Mouse (Mus musculus): ENCODE measurements around the gene Ighmbp2.

Ighmbp2 gene

GRCm38 (mm10) chr19:3282572-3283467 lies at the start of gene Ighmbp2, which contains the start of gene Mrpl21:
TSS of gene Ighmbp2 (minus strand) at chr19:3283017.
TSS of gene Mrpl21 (plus strand) at chr19:3282901.
- peak; percentile 89 for DNase-seq

GRCm38 (mm10) chr19:3326479-3327047 lies 43.7 kb upstream of the Ighmbp2 start:
- DNase-seq = no peak

GRCm38 (mm10) chr19:3325771-3326478 lies 43.1 kb upstream of the Ighmbp2 start:
- no peak for DNase-seq

- DNase-seq = peak; percentile 76
Measured at GRCm38 (mm10) chr19:3324931-3325711, 42.3 kb upstream of the Ighmbp2 start.

GRCm38 (mm10) chr19:3324271-3324811 lies 41.5 kb upstream of the Ighmbp2 start:
- no peak for DNase-seq

- DNase-seq = peak; percentile 32
Measured at GRCm38 (mm10) chr19:3323753-3324270, 41.0 kb upstream of the Ighmbp2 start.

GRCm38 (mm10) chr19:3323201-3323621 lies 40.4 kb upstream of the Ighmbp2 start:
- peak; percentile 67 for DNase-seq

- peak; percentile 35 for DNase-seq
Measured at GRCm38 (mm10) chr19:3322261-3322969, 39.6 kb upstream of the Ighmbp2 start, which contains the start of gene Cpt1a. TSS of gene Cpt1a (plus strand) at chr19:3322334.

GRCm38 (mm10) chr19:3321617-3322016 lies 38.8 kb upstream of the Ighmbp2 start:
- peak; percentile 27 for DNase-seq

GRCm38 (mm10) chr19:3320801-3321200 lies 38.0 kb upstream of the Ighmbp2 start:
- no peak for DNase-seq

- DNase-seq = no peak
Measured at GRCm38 (mm10) chr19:3320086-3320485, 37.3 kb upstream of the Ighmbp2 start.

- no peak for DNase-seq
Measured at GRCm38 (mm10) chr19:3319341-3319740, 36.5 kb upstream of the Ighmbp2 start.

GRCm38 (mm10) chr19:3307175-3307949 lies 24.5 kb upstream of the Ighmbp2 start:
- no peak for DNase-seq

- no peak for DNase-seq
Measured at GRCm38 (mm10) chr19:3304017-3304416, 21.2 kb upstream of the Ighmbp2 start.

GRCm38 (mm10) chr19:3297775-3298174 lies 15.0 kb upstream of the Ighmbp2 start:
- no peak for DNase-seq

GRCm38 (mm10) chr19:3297034-3297433 lies 14.2 kb upstream of the Ighmbp2 start:
- DNase-seq = no peak

GRCm38 (mm10) chr19:3295245-3295644 lies 12.4 kb upstream of the Ighmbp2 start:
- DNase-seq = no peak

- no peak for DNase-seq
Measured at GRCm38 (mm10) chr19:3292993-3293392, 10.2 kb upstream of the Ighmbp2 start.

- DNase-seq = peak; percentile 63
Measured at GRCm38 (mm10) chr19:3292028-3292427, 9.2 kb upstream of the Ighmbp2 start.

GRCm38 (mm10) chr19:3289006-3289405 lies 6.2 kb upstream of the Ighmbp2 start:
- no peak for DNase-seq

Data from right cerebral cortex, postnatal 4 days (tissue).